Mouse (Mus musculus) ES-E14 (cell line): ENCODE data around the gene Igf2r. TPM values are rescaled to one million over a fixed set of nuclear protein-coding genes. Genes with fewer than 3 reads are reported as not detected.

Source experiments
- DNase-seq: peaks from one replicate; pipeline ENCODE4 v3.0.0-alpha.2; 2013; ENCODE audit warnings: low read depth, low spot score
- H3K27ac ChIP-seq: 2 replicates; pipeline ENCODE4 v1.5.1; 2012; ENCODE audit warnings: low read depth, mild to moderate bottlenecking, low read length, moderate library complexity, mixed read lengths; ENCODE audit not compliant: poor library complexity, insufficient read depth, severe bottlenecking
- H3K36me3 ChIP-seq: 2 replicates; pipeline ENCODE4 v1.6.1; 2012; ENCODE audit warnings: mild to moderate bottlenecking, low read length, moderate library complexity, mixed read lengths; ENCODE audit not compliant: control insufficient read depth, poor library complexity, insufficient read depth, severe bottlenecking
- H3K4me1 ChIP-seq, 2 experiments: fragments of 150-350 bp in 1 of 2; sonication (generic) in 1 of 2; 2 replicates each; pipeline ENCODE4 v1.6.1; 2012; ENCODE audit warnings: low read length in 2 of 2, mild to moderate bottlenecking in 1 of 2, mixed read lengths in 1 of 2; ENCODE audit not compliant: control insufficient read depth in 2 of 2, insufficient read depth in 2 of 2, poor library complexity in 1 of 2
- H3K4me3 ChIP-seq, 2 experiments: fragments of 150-350 bp in 1 of 2; sonication (generic) in 1 of 2; 2 replicates each; pipeline ENCODE4 v1.5.1; 2012; ENCODE audit warnings: low read length in 2 of 2, low read depth in 1 of 2, mild to moderate bottlenecking in 1 of 2, mixed read lengths in 1 of 2; ENCODE audit not compliant: insufficient read depth in 1 of 2, poor library complexity in 1 of 2, severe bottlenecking in 1 of 2
- H3K9ac ChIP-seq: 2 replicates; pipeline ENCODE4 v1.6.1; 2012; ENCODE audit warnings: low read depth, mild to moderate bottlenecking, low read length, mixed read lengths; ENCODE audit not compliant: poor library complexity, insufficient read depth, severe bottlenecking
- H3K9me3 ChIP-seq: fragments of 150-350 bp; sonication (generic); 2 replicates; pipeline ENCODE4 v1.6.1; 2012; ENCODE audit warnings: low read depth, mild to moderate bottlenecking, low read length; ENCODE audit not compliant: control insufficient read depth, insufficient read depth
- CHD2 ChIP-seq: IDR thresholded peaks from 2 replicates; pipeline ENCODE4 v1.6.1; 2014; ENCODE audit warnings: mild to moderate bottlenecking, low read depth, low read length, inconsistent platforms
- HCFC1 ChIP-seq: IDR thresholded peaks from 2 replicates; pipeline ENCODE4 v1.6.1; 2012; ENCODE audit warnings: low read length, inconsistent platforms, borderline replicate concordance; ENCODE audit not compliant: insufficient read depth
- MAFK ChIP-seq: IDR thresholded peaks from 2 replicates; pipeline ENCODE4 v1.6.1; 2014; ENCODE audit warnings: mild to moderate bottlenecking, low read depth, low read length, inconsistent platforms; ENCODE audit not compliant: insufficient read depth
- ZC3H11A ChIP-seq: IDR thresholded peaks from 2 replicates; pipeline ENCODE4 v1.6.1; 2012; ENCODE audit warnings: low read depth, mild to moderate bottlenecking, inconsistent platforms, low read length, borderline replicate concordance
- ZNF384 ChIP-seq: IDR thresholded peaks from 2 replicates; pipeline ENCODE4 v1.6.1; 2012; ENCODE audit warnings: low read depth, low read length, inconsistent platforms
- in situ Hi-C, 2 experiments: fragments of 600-800 bp; cut with MboI; formaldehyde crosslinking; loops; one replicate each; pipeline ENCODE4 v1.15.1; 2025; ENCODE audit warnings: low sequenced_read_pairs in 2 of 2, inconsistent platforms in 1 of 2; ENCODE audit not compliant: unreplicated experiment in 2 of 2
- total RNA-seq: library from RNA; depleted of rRNA; stranded (reverse); fragments of 300-350 nt; gene quantifications from 2 replicates; pipeline ENCODE4 v1.2.3, GENCODE M21; 2012

The Igf2r gene
- total RNA-seq, 1 experiment = 91.9 TPM

DNA sequence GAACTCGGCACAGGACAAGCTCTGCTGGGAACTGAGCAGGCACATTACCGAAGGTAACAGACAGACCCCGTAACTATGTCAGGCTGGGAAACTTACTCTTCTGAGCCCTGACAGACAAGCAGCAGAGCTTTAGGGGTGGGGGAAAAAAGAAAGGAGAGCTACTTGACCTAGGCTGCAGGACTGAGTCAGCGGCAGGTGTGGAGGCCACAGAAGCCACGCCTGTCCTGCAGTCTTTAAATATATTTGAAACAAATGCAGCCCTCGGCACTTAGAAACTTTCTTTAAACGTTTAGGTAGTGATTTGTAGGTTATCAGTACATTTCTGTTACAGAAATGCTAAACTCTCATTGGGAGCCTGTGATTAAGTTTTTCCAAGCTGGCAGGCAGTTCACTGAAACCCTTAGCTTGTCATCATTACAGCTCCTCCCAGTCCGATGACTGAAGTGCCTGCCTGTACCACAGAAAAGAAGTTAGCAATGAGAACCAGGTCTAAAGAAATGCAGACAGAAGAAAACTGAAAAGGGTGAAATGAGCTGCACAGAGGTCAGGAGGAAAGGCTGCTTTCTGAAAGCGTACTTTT lies 18.8 kb downstream of the Igf2r start:
- in situ Hi-C loops = no loop called here
- no peak for DNase-seq
- Histone ChIP-seq H3K9ac (no peak overlapping the region), H3K27ac (no peak overlapping the region), H3K4me3 (no peak overlapping the region), H3K9me3 (no peaks in the 10 kb centered on the region), H3K36me3 (peaks cover 11% of the 10 kb centered on the region; the same call in 1 of the 2 replicates), H3K4me1 (peaks cover 4 to 14% of the 10 kb centered on the region in 2 experiments; a peak in 3 of 4 replicates)
- no peak for TF ChIP-seq ZNF384

DNA sequence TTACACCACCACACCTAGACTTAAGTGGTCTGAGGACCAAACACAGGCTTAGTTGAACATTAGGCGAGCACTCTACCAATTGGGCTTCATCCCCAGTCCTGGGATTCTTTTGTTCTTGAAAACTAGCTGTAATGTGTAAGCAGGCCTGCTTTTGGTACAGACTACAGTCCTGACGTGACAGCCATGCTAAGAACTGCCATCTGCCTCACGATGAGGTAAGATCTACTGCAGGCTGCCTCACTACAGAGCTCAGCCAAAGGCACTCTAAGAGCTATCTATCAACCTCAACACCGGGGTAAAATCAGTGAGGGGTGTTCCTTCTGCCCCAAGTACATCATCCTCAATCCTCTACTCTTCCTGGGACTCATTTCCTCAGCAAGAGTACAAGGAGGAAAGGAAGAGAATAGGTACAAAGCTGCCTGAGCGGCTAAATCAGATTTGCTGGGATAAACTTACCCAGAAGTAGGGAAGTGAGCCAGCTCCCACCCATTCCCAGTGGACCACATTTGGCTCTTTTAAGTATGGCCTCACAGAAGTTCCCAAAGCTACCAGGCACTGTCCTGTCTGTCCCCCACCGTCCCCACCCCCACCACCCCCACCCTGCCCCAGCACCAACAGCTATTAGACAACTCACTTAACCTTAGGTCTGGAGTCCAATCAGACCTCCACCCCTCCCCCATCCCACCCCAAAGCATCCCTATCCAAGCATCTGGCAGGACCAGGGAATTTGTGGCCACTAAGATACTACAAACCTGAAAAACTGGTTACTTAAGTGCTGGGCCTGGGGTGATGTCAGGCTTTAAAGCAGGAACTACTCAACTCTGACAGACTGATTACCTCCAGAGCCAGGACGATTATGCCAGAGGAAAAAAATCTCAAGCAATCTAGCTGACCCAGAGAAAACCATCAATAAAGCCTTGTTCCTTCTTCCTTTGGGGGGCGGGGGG lies 19.8 kb downstream of the Igf2r start:
- Histone ChIP-seq H3K4me3 (no peak overlapping the region), H3K9ac (no peak overlapping the region), H3K9me3 (no peaks in the 10 kb centered on the region), H3K36me3 (peaks cover 11% of the 10 kb centered on the region; the same call in 1 of the 2 replicates), H3K4me1 (peaks cover 4 to 9% of the 10 kb centered on the region in 2 experiments; a peak in 3 of 4 replicates), H3K27ac (no peak overlapping the region)
- in situ Hi-C loops = no loop called here
- no peak for TF ChIP-seq ZC3H11A
- TF ChIP-seq MAFK = no peak
- TF ChIP-seq CHD2 = no peak
- TF ChIP-seq HCFC1 = no peak
- TF ChIP-seq ZNF384 = no peak
- DNase-seq = no peak

DNA sequence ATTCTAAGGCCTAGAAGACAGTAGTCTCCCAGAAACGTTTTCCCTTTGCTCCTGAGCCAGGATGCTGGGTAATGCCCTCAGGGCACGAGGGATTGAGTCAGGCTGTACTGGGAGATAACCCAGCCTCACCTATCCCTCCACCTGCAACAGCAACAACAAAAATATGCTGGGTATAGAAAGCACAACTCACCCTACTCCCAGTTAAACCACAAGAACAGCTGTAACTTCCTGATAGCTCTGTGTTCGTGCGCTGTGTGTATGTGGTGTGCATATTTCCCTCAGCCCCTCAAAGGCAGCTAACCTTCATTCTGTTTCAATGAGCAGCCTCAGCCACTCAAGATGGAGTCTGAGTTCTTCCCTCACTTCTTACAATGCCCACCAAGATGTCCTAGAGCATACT lies 23.7 kb downstream of the Igf2r start:
- TF ChIP-seq MAFK (no peak), CHD2 (no peak), ZNF384 (no peak), ZC3H11A (no peak), HCFC1 (no peak)
- H3K36me3 ChIP-seq = peaks cover 11% of the 10 kb centered on the region; the same call in 1 of the 2 replicates
- in situ Hi-C loops = no loop called here
- H3K4me3 ChIP-seq = no peak overlapping the region
- no peak for DNase-seq
- H3K27ac ChIP-seq = no peak overlapping the region
- H3K9ac ChIP-seq = no peak overlapping the region
- peaks cover 3% of the 10 kb centered on the region; the same call in 1 of the 2 replicates for H3K9me3 ChIP-seq
- peaks cover 0 to 6% of the 10 kb centered on the region in 2 experiments; a peak in 1 of 4 replicates for H3K4me1 ChIP-seq

DNA sequence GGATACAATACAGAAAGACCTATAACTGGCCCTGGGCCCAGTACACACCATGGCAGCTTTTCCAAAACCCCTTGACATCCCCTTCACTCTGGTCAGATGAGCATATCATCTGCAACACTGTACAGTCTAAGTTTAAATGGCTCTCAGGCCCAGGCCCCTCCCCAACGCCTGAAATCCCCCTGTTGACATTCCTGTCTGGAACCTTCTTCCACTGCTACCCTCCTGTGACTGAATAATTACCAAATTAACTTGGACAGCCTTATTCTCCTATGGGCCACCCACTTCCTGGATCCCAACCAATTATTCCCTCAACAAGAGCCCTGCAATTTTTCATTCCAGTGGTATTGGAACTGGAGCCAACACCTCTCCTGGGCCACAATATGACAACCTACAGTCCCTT lies 25.4 kb downstream of the Igf2r start:
- Histone ChIP-seq H3K9me3 (peaks cover 6% of the 10 kb centered on the region; the same call in 1 of the 2 replicates), H3K27ac (no peak overlapping the region), H3K36me3 (peaks cover 14% of the 10 kb centered on the region; the same call in 1 of the 2 replicates), H3K4me1 (no peaks in the 10 kb centered on the region), H3K4me3 (no peak overlapping the region), H3K9ac (no peak overlapping the region)
- TF ChIP-seq HCFC1 (no peak), ZNF384 (no peak), CHD2 (no peak), MAFK (no peak), ZC3H11A (no peak)
- in situ Hi-C loops = no loop called here
- DNase-seq = no peak
